Mouse (Mus musculus): ENCODE measurements around the gene Pramef17.
"Not testable (repeated sequence)": the region's sequence is repeated elsewhere in the genome, so short reads cannot be mapped to it uniquely, and the experiment has no call there.

- not testable (repeated sequence) for TF ChIP-seq CTCF (conservative IDR thresholded peaks at IDR 0.05; ENCODE audit: low read length); NANOG (IDR thresholded peaks at IDR 0.05; ENCODE audit: borderline replicate concordance, low read length); POU5F1 (IDR thresholded peaks at IDR 0.05; ENCODE audit: borderline replicate concordance, low read length)
These were observed 10.7 kb downstream of the Pramef17 start for GRCm38 (mm10) chr4:143983446-143983845.
